Mouse (Mus musculus) retina, postnatal 1 day (tissue): Measurements from ENCODE around the gene Tatdn3.

Experiments used
- DNase-seq: peaks from one replicate; pipeline ENCODE4 v3.0.0-alpha.2; 2012

The Tatdn3 gene

GRCm38 (mm10) chr1:191062781-191063485 lies at the start of gene Tatdn3, which contains the start of gene Nsl1:
Gene Tatdn3 (minus strand): TSS chr1:191062932.
Gene Nsl1 (plus strand): TSS chr1:191063012.
- peak; percentile 94 for DNase-seq

- no peak for DNase-seq
These were observed 48.4 kb upstream of the Tatdn3 start for GRCm38 (mm10) chr1:191111146-191111545.

- no peak for DNase-seq
These were observed 47.2 kb upstream of the Tatdn3 start for GRCm38 (mm10) chr1:191109907-191110306.

- no peak for DNase-seq
These were observed 44.6 kb upstream of the Tatdn3 start for GRCm38 (mm10) chr1:191107306-191107705.

GRCm38 (mm10) chr1:191105246-191105645 lies 42.5 kb upstream of the Tatdn3 start:
- DNase-seq = no peak

- DNase-seq = no peak
These were observed 40.1 kb upstream of the Tatdn3 start for GRCm38 (mm10) chr1:191102730-191103370.

- no peak for DNase-seq
These were observed 37.1 kb upstream of the Tatdn3 start for GRCm38 (mm10) chr1:191099772-191100291.

- DNase-seq = no peak
These were observed 36.4 kb upstream of the Tatdn3 start for GRCm38 (mm10) chr1:191099114-191099513.

GRCm38 (mm10) chr1:191097802-191098747 lies 35.3 kb upstream of the Tatdn3 start, which contains the start of gene Batf3:
Gene Batf3 (plus strand): TSS chr1:191097847.
- peak; percentile 79 for DNase-seq

- peak; percentile 62 for DNase-seq
These were observed 34.3 kb upstream of the Tatdn3 start for GRCm38 (mm10) chr1:191096871-191097681.

GRCm38 (mm10) chr1:191095019-191095418 lies 32.3 kb upstream of the Tatdn3 start:
- DNase-seq = no peak

GRCm38 (mm10) chr1:191093578-191093977 lies 30.8 kb upstream of the Tatdn3 start:
- DNase-seq = no peak

- no peak for DNase-seq
These were observed 29.3 kb upstream of the Tatdn3 start for GRCm38 (mm10) chr1:191092050-191092449.

GRCm38 (mm10) chr1:191089355-191089754 lies 26.6 kb upstream of the Tatdn3 start:
- no peak for DNase-seq

- no peak for DNase-seq
These were observed 25.2 kb upstream of the Tatdn3 start for GRCm38 (mm10) chr1:191087955-191088354.

GRCm38 (mm10) chr1:191086960-191087359 lies 24.2 kb upstream of the Tatdn3 start:
- no peak for DNase-seq

- DNase-seq = no peak
These were observed 23.7 kb upstream of the Tatdn3 start for GRCm38 (mm10) chr1:191086304-191086878.

- no peak for DNase-seq
These were observed 22.9 kb upstream of the Tatdn3 start for GRCm38 (mm10) chr1:191085597-191085996.

GRCm38 (mm10) chr1:191084951-191085559 lies 22.3 kb upstream of the Tatdn3 start:
- DNase-seq = peak; percentile 66

GRCm38 (mm10) chr1:191083230-191083629 lies 20.5 kb upstream of the Tatdn3 start:
- DNase-seq = no peak
